Mouse (Mus musculus) olfactory bulb, adult 2 months (tissue): Measurements from ENCODE around the gene Kcnb1. TPM values are rescaled to one million over a fixed set of nuclear protein-coding genes. Genes with fewer than 3 reads are reported as not detected.

Source experiments
- H3K27ac ChIP-seq: fragments of 200-500 bp; 2 replicates; pipeline ENCODE4 v1.5.1; 2012; ENCODE audit warnings: low read depth, low read length; ENCODE audit not compliant: insufficient read depth
- H3K4me1 ChIP-seq: fragments of 200-500 bp; 2 replicates; pipeline ENCODE4 v1.6.1; 2012; ENCODE audit warnings: low read length; ENCODE audit not compliant: control insufficient read depth, insufficient read depth
- H3K4me3 ChIP-seq: fragments of 200-500 bp; 2 replicates; pipeline ENCODE4 v1.5.1; 2012; ENCODE audit warnings: mild to moderate bottlenecking, low read depth, low read length, moderate library complexity; ENCODE audit not compliant: insufficient read depth
- CTCF ChIP-seq: fragments of 200-500 bp; IDR thresholded peaks from 2 replicates; pipeline ENCODE4 v1.5.1; 2012; ENCODE audit warnings: low read depth, mild to moderate bottlenecking, low read length, moderate library complexity; ENCODE audit not compliant: insufficient read depth
- POLR2A ChIP-seq: fragments of 200-500 bp; IDR thresholded peaks from 2 replicates; pipeline ENCODE4 v1.6.1; 2012; ENCODE audit warnings: mild to moderate bottlenecking, low read depth, low read length, moderate library complexity; ENCODE audit not compliant: insufficient read depth
- WGBS: fragments of 180-500 bp; shearing (Covaris S2); methylation state at CpG from one replicate; pipeline ENCODE4 v1.1.7; 2018; 5-methylcytosine and 5-hydroxymethylcytosine counted together
- polyA plus RNA-seq: library from polyadenylated mRNA; stranded (reverse); fragments of >200 nt; gene quantifications from 2 replicates; pipeline ENCODE4 v1.2.4, GENCODE M21; 2012; ENCODE audit warnings: low replicate concordance; ENCODE audit not compliant: missing spikeins, insufficient read depth, insufficient read length

The Kcnb1 gene
- polyA plus RNA-seq, 1 experiment = 145 TPM

- Histone ChIP-seq H3K27ac (peak overlapping the region; percentile 61), H3K4me1 (peaks cover 63% of the 10 kb centered on the region), H3K4me3 (no peak overlapping the region)
- TF ChIP-seq POLR2A (no peak), CTCF (no peak)
- 82% methylated on average over 2 of the region's 2 CpGs for WGBS
Observed at GRCm38 (mm10) chr2:167143914-167144313, 46.0 kb downstream of the Kcnb1 start.

GRCm38 (mm10) chr2:167142282-167142681, 47.7 kb downstream of the Kcnb1 start:
- Histone ChIP-seq H3K4me1 (peaks cover 64% of the 10 kb centered on the region), H3K4me3 (no peak overlapping the region), H3K27ac (peak overlapping the region; percentile 16; the same call in 1 of the 2 replicates)
- WGBS = 81% methylated on average over 3 of the region's 3 CpGs
- no peak for TF ChIP-seq POLR2A
- no peak for TF ChIP-seq CTCF

DNA sequence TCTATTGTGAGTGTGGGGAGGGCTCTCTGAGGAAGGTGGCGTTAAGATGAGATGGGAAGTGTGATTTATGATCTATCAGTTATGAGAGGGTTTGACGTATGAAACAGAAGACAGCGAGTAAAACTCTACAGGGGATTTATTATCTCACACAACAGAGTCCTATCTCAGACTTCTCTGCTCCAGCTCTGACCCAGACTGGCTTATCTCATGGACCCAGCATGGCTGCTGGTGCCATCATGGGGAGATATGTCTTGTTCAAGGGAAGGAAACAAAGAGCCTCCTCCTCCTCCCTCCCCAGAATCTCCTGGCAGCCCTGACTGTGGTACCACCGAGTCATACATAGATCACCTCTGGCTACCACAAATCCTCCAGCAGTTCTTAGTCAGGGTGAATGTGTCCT, 48.1 kb downstream of the Kcnb1 start:
- Histone ChIP-seq H3K4me3 (no peak overlapping the region), H3K4me1 (peaks cover 63% of the 10 kb centered on the region), H3K27ac (peak overlapping the region; percentile 16; the same call in 1 of the 2 replicates)
- TF ChIP-seq POLR2A (no peak), CTCF (no peak)
- WGBS = 83% methylated on average over 4 of the region's 4 CpGs

GRCm38 (mm10) chr2:167139801-167140269, 50.1 kb downstream of the Kcnb1 start:
- Histone ChIP-seq H3K4me3 (no peak overlapping the region), H3K27ac (peak overlapping the region; percentile 94), H3K4me1 (peaks cover 67% of the 10 kb centered on the region)
- WGBS = 25% methylated on average over 13 of the region's 13 CpGs
- no peak for TF ChIP-seq CTCF
- no peak for TF ChIP-seq POLR2A

GRCm38 (mm10) chr2:167138611-167139010, 51.3 kb downstream of the Kcnb1 start:
- WGBS = 51% methylated on average over 6 of the region's 6 CpGs
- Histone ChIP-seq H3K4me1 (peaks cover 61% of the 10 kb centered on the region), H3K27ac (peak overlapping the region; percentile 87), H3K4me3 (no peak overlapping the region)
- TF ChIP-seq CTCF = no peak
- no peak for TF ChIP-seq POLR2A

DNA sequence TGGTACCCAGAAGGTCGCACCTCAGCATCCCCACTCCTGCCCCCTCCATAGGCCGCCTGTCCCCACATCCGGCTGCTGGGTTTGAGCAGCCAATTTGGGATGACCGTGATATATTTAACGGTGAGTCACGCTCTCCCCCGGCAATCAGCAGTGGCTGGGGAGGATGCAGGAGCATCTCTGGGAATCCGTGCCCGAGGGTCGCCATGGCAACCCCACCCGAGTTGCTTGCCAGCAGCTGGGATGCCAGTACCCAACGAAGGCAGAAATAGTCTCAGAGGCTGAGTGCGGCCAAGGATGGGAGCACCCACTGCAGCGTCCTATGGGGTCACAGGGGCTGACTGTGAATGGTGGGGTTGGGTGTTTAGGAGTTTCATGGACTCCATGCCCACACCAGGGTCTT, 53.0 kb downstream of the Kcnb1 start:
- H3K27ac ChIP-seq = peak overlapping the region; percentile 100
- WGBS = 13% methylated on average over 14 of the region's 14 CpGs
- TF ChIP-seq CTCF (no peak), POLR2A (no peak)
- peaks cover 72% of the 10 kb centered on the region for H3K4me1 ChIP-seq
- H3K4me3 ChIP-seq = 0 out of 2 replicates have a peak overlapping the region, but pooled peaks have one; percentile 1

GRCm38 (mm10) chr2:167132041-167132440, 57.9 kb downstream of the Kcnb1 start:
- WGBS = 45% methylated on average over 8 of the region's 8 CpGs
- Histone ChIP-seq H3K4me1 (peaks cover 86% of the 10 kb centered on the region), H3K4me3 (no peak overlapping the region), H3K27ac (no peak overlapping the region)
- TF ChIP-seq CTCF (no peak), POLR2A (no peak)

- WGBS = 22% methylated on average over 9 of the region's 9 CpGs
- peaks cover 73% of the 10 kb centered on the region for H3K4me1 ChIP-seq
- TF ChIP-seq POLR2A (no peak), CTCF (no peak)
- H3K4me3 ChIP-seq = no peak overlapping the region
- H3K27ac ChIP-seq = peak overlapping the region; percentile 93
Observed at GRCm38 (mm10) chr2:167130050-167130770, 59.7 kb downstream of the Kcnb1 start.

DNA sequence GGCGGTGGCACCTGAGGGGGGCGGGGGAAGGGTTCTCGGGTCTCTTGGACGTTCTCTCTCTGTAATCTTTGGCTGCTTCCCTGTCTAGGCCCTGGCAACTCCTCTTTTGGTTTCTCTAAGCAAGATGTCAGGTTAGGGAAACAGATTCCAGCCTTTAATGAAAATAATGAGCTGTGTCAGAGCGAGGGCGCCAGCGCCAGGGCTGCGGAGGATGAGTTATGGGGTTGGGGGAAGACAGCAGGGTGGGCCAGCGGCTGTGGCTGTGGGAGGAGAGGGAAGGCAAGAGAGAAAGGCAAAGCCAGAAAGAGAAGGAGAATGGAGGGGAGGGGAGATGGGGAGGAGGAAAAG, 60.4 kb downstream of the Kcnb1 start:
- WGBS = 15% methylated on average over 9 of the region's 9 CpGs
- Histone ChIP-seq H3K4me1 (peaks cover 73% of the 10 kb centered on the region), H3K4me3 (no peak overlapping the region), H3K27ac (peak overlapping the region; percentile 93)
- no peak for TF ChIP-seq POLR2A
- no peak for TF ChIP-seq CTCF

DNA sequence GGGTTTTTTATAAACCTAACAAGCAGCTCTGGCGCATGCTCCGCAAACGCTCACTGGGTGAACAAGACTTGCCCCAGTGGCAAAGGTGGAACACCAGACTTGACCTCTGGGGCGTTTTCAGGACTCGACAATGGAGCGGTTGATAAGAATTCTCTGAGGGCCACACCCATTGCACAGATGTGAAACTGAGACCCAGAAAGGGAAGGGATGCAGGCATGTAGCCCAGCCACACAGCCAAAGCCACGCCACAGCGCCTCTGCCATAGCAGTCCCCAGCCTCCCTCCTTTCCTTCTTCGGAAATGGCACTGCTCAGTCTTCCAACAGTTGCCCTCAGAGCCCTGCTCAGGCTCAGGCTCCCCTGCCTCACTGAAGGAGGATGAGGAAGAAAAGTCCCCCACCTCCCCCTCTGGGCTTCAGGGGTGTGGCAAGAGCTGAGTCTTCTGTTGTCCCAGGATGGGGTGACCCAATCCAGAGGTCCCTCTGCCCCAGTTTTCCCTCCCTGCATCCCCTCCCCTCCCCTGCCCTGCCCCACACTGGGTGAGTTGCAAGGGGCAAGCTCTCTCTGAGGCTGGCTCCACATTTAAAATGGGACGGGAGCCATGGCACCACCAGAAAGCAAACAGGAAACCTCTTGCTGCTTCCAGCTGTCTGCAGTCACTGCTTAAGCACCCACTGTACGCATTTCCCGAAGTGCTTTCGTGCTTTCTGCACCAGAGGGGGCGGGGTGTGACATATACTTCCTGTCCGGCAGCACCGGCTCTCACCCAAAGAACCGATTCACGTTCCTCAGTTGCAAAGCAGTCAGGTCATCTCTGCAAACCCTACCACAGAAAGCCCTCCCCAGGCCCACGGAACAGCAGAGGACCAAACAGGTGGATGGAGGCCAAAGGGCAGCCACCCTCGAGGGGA, 61.0 kb downstream of the Kcnb1 start:
- TF ChIP-seq CTCF = no peak
- WGBS = 38% methylated on average over 20 of the region's 20 CpGs
- H3K4me1 ChIP-seq = peaks cover 75% of the 10 kb centered on the region
- peak overlapping the region; percentile 93 for H3K27ac ChIP-seq
- H3K4me3 ChIP-seq = no peak overlapping the region
